8 mouse cellular contexts compared by ENCODE assay signal in genomic region chrX:101285953-101286670, GRCm38 (mm10). TPM values are rescaled to one million over a fixed set of nuclear protein-coding genes. Genes with fewer than 3 reads are reported as not detected.
"Had no signal": no experiment of that assay in that cellular context is flagged by ENCODE, and none has a peak within 500 bp of the region (broad histone marks: within the 10 kb centered on the region; RNA-seq: fewer than 3 reads in every experiment).

No protein-coding gene starts in this region.

- ATAC-seq: intestine, embryonic 15.5 days had no signal

- H3K27ac ChIP-seq: intestine, embryonic 15.5 days; layer of hippocampus, adult 2 months; stomach, postnatal 0 days had no signal

- H3K4me2 ChIP-seq: intestine, embryonic 15.5 days; lung, embryonic 14.5 days had no signal

- H3K9ac ChIP-seq: intestine, embryonic 15.5 days; lung, embryonic 14.5 days had no signal

- H3K4me3 ChIP-seq: intestine, embryonic 15.5 days; layer of hippocampus, adult 2 months had no signal

- H3K4me1 ChIP-seq: intestine, embryonic 15.5 days had no signal

- H3K9me3 ChIP-seq: intestine, embryonic 15.5 days had no signal

RNA-seq across cellular contexts. Expression of gene Gm20489, which starts 17.3 kb away (rescaled TPM):
- polyA plus RNA-seq: intestine, embryonic 15.5 days; kidney, embryonic 14.5 days; limb, embryonic 14.5 days; lung, embryonic 14.5 days; midbrain, embryonic 16.5 days; neural tube, embryonic 11.5 days; stomach, postnatal 0 days had no signal

RNA-seq across cellular contexts. Expression of gene Gm614, which starts 22.3 kb away (rescaled TPM):
- polyA plus RNA-seq: intestine, embryonic 15.5 days; lung, embryonic 14.5 days; midbrain, embryonic 16.5 days; neural tube, embryonic 11.5 days; stomach, postnatal 0 days had no signal
